Mouse (Mus musculus) liver, embryonic 12.5 days (tissue): ENCODE data around the gene Brox. TPM values are rescaled to one million over a fixed set of nuclear protein-coding genes. Genes with fewer than 3 reads are reported as not detected.

ENCODE experiments used
- ATAC-seq: fragments of 200-750 bp; cut with Nextera tagmentation; 2 replicates; pipeline ENCODE4 v1.8.0; 2017; ENCODE audit warnings: moderate number of reproducible peaks, mild to moderate bottlenecking, moderate library complexity
- H3K27ac ChIP-seq: fragments of 300-500 bp; sonication (generic); 2 replicates; pipeline ENCODE4 v1.5.1; 2016; ENCODE audit warnings: mild to moderate bottlenecking
- H3K27me3 ChIP-seq: fragments of 300-500 bp; sonication (generic); replicated peaks from 2 replicates; pipeline ENCODE4 v1.6.1; 2016; ENCODE audit warnings: mild to moderate bottlenecking, moderate library complexity
- H3K36me3 ChIP-seq: fragments of 300-500 bp; sonication (generic); 2 replicates; pipeline ENCODE4 v1.6.1; 2016; ENCODE audit warnings: mild to moderate bottlenecking, moderate library complexity
- H3K4me1 ChIP-seq: fragments of 300-500 bp; sonication (generic); 2 replicates; pipeline ENCODE4 v1.6.1; 2016
- H3K4me2 ChIP-seq: fragments of 300-500 bp; sonication (generic); 2 replicates; pipeline ENCODE4 v1.6.1; 2016; ENCODE audit warnings: mild to moderate bottlenecking, moderate library complexity
- H3K4me3 ChIP-seq: fragments of 300-500 bp; sonication (generic); 2 replicates; pipeline ENCODE4 v1.5.1; 2016; ENCODE audit warnings: mild to moderate bottlenecking, moderate library complexity
- H3K9ac ChIP-seq: fragments of 300-500 bp; sonication (generic); 2 replicates; pipeline ENCODE4 v1.6.1; 2016; ENCODE audit warnings: mild to moderate bottlenecking, moderate library complexity
- H3K9me3 ChIP-seq: fragments of 300-500 bp; sonication (generic); replicated peaks from 2 replicates; pipeline ENCODE4 v1.6.1; 2016; ENCODE audit warnings: mild to moderate bottlenecking, moderate library complexity
- WGBS: fragments of 180-500 bp; shearing (Covaris S2); methylation state at CpG from one replicate; pipeline ENCODE4 v1.1.7; 2016; ENCODE audit not compliant: insufficient replicate concordance; 5-methylcytosine and 5-hydroxymethylcytosine counted together
- polyA plus RNA-seq: library from polyadenylated mRNA; unstranded; fragments of >200 nt; fragmentation: Nextera tagmentation; extraction: Ambion mirVana; gene quantifications from 2 replicates; pipeline ENCODE4 v1.2.1, GENCODE M21; 2016

The Brox gene
- polyA plus RNA-seq, 1 experiment from 2014 or later, result 24.4 TPM

GRCm38 (mm10) chr1:183265921-183266467 lies 31.1 kb downstream of the Brox start:
- Histone ChIP-seq H3K27me3 (no peaks in the 10 kb centered on the region), H3K36me3 (no peaks in the 10 kb centered on the region), H3K9me3 (no peaks in the 10 kb centered on the region), H3K4me2 (0 out of 2 replicates have a peak overlapping the region, but pooled peaks have one; percentile 8), H3K9ac (no peak overlapping the region), H3K4me3 (no peak overlapping the region), H3K27ac (no peak overlapping the region), H3K4me1 (no peaks in the 10 kb centered on the region)
- 41% methylated on average over 14 of the region's 14 CpGs for WGBS
- no peak for ATAC-seq

GRCm38 (mm10) chr1:183264145-183265008 lies 32.7 kb downstream of the Brox start:
- Histone ChIP-seq H3K9me3 (no peaks in the 10 kb centered on the region), H3K4me2 (peak overlapping the region; percentile 21)
- 55% methylated on average over 13 of the region's 13 CpGs for WGBS

GRCm38 (mm10) chr1:183252574-183252973 lies 44.5 kb downstream of the Brox start:
- Histone ChIP-seq H3K4me3 (no peak overlapping the region), H3K4me2 (no peak overlapping the region), H3K9me3 (no peaks in the 10 kb centered on the region), H3K27ac (no peak overlapping the region), H3K27me3 (no peaks in the 10 kb centered on the region), H3K9ac (no peak overlapping the region), H3K4me1 (peaks cover 16% of the 10 kb centered on the region), H3K36me3 (no peaks in the 10 kb centered on the region)
- 68% methylated on average over 10 of the region's 10 CpGs for WGBS
- ATAC-seq, result no peak

More at GRCm38 (mm10) chr1:183264145-183265008, 32.7 kb downstream of the Brox start:
- no peak overlapping the region for H3K27ac ChIP-seq
- H3K27me3 ChIP-seq, result no peaks in the 10 kb centered on the region
- H3K4me3 ChIP-seq, result no peak overlapping the region
- H3K4me1 ChIP-seq, result no peaks in the 10 kb centered on the region
- no peaks in the 10 kb centered on the region for H3K36me3 ChIP-seq
- peak; percentile 64; the same call in 1 of the 2 replicates for ATAC-seq
- no peak overlapping the region for H3K9ac ChIP-seq

- H3K4me2 ChIP-seq, result no peak overlapping the region
- H3K9ac ChIP-seq, result no peak overlapping the region
- no peaks in the 10 kb centered on the region for H3K36me3 ChIP-seq
- ATAC-seq, result no peak
- WGBS, result 53% methylated on average over 2 of the region's 2 CpGs
- H3K4me3 ChIP-seq, result no peak overlapping the region
- H3K9me3 ChIP-seq, result no peaks in the 10 kb centered on the region
- H3K27me3 ChIP-seq, result no peaks in the 10 kb centered on the region
- no peak overlapping the region for H3K27ac ChIP-seq
- peaks cover 20% of the 10 kb centered on the region for H3K4me1 ChIP-seq
These were observed 45.3 kb downstream of the Brox start for GRCm38 (mm10) chr1:183251818-183252217.

- H3K4me1 ChIP-seq, result peaks cover 20% of the 10 kb centered on the region
- H3K9me3 ChIP-seq, result no peaks in the 10 kb centered on the region
- H3K27ac ChIP-seq, result no peak overlapping the region
- WGBS, result 52% methylated on average over 4 of the region's 4 CpGs
- H3K9ac ChIP-seq, result no peak overlapping the region
- no peaks in the 10 kb centered on the region for H3K27me3 ChIP-seq
- no peaks in the 10 kb centered on the region for H3K36me3 ChIP-seq
- no peak overlapping the region for H3K4me2 ChIP-seq
- H3K4me3 ChIP-seq, result no peak overlapping the region
- ATAC-seq, result peak; percentile 47
These were observed 46.5 kb downstream of the Brox start for GRCm38 (mm10) chr1:183250612-183251011.

GRCm38 (mm10) chr1:183248144-183248543 lies 48.9 kb downstream of the Brox start:
- H3K27ac ChIP-seq, result no peak overlapping the region
- H3K4me2 ChIP-seq, result no peak overlapping the region
- H3K4me3 ChIP-seq, result no peak overlapping the region
- H3K27me3 ChIP-seq, result no peaks in the 10 kb centered on the region
- 2% methylated on average over 1 of the region's 1 CpGs for WGBS
- no peaks in the 10 kb centered on the region for H3K9me3 ChIP-seq
- peaks cover 20% of the 10 kb centered on the region for H3K4me1 ChIP-seq
- H3K9ac ChIP-seq, result no peak overlapping the region
- H3K36me3 ChIP-seq, result no peaks in the 10 kb centered on the region
- ATAC-seq, result peak; percentile 66

- 58% methylated on average over 7 of the region's 7 CpGs for WGBS
- H3K9ac ChIP-seq, result no peak overlapping the region
- H3K4me3 ChIP-seq, result no peak overlapping the region
- no peak overlapping the region for H3K4me2 ChIP-seq
- no peak for ATAC-seq
- H3K27ac ChIP-seq, result no peak overlapping the region
- peaks cover 11% of the 10 kb centered on the region for H3K4me1 ChIP-seq
- H3K27me3 ChIP-seq, result peaks cover 9% of the 10 kb centered on the region
- no peaks in the 10 kb centered on the region for H3K9me3 ChIP-seq
- no peaks in the 10 kb centered on the region for H3K36me3 ChIP-seq
These were observed 53.8 kb downstream of the Brox start for GRCm38 (mm10) chr1:183243293-183243692.

GRCm38 (mm10) chr1:183237901-183238300 lies 59.2 kb downstream of the Brox start:
- no peak for ATAC-seq
- Histone ChIP-seq H3K27ac (no peak overlapping the region), H3K36me3 (no peaks in the 10 kb centered on the region), H3K9me3 (no peaks in the 10 kb centered on the region), H3K4me1 (peaks cover 5% of the 10 kb centered on the region; the same call in 1 of the 2 replicates), H3K4me3 (no peak overlapping the region), H3K4me2 (no peak overlapping the region), H3K9ac (no peak overlapping the region), H3K27me3 (peaks cover 9% of the 10 kb centered on the region)
- 12% methylated on average over 2 of the region's 2 CpGs for WGBS

- H3K9me3 ChIP-seq, result no peaks in the 10 kb centered on the region
- H3K36me3 ChIP-seq, result no peaks in the 10 kb centered on the region
- H3K27ac ChIP-seq, result no peak overlapping the region
- H3K4me3 ChIP-seq, result no peak overlapping the region
- H3K9ac ChIP-seq, result no peak overlapping the region
- ATAC-seq, result no peak
- H3K4me2 ChIP-seq, result no peak overlapping the region
- WGBS, result 72% methylated on average over 5 of the region's 5 CpGs
- peaks cover 9% of the 10 kb centered on the region for H3K27me3 ChIP-seq
- peaks cover 6% of the 10 kb centered on the region; the same call in 1 of the 2 replicates for H3K4me1 ChIP-seq
These were observed 60.6 kb downstream of the Brox start for GRCm38 (mm10) chr1:183236460-183236859.

GRCm38 (mm10) chr1:183233679-183234174 lies 63.3 kb downstream of the Brox start:
- 77% methylated on average over 11 of the region's 11 CpGs for WGBS
- no peak overlapping the region for H3K27ac ChIP-seq
- H3K4me2 ChIP-seq, result no peak overlapping the region
- H3K36me3 ChIP-seq, result no peaks in the 10 kb centered on the region
- H3K9ac ChIP-seq, result no peak overlapping the region
- H3K9me3 ChIP-seq, result no peaks in the 10 kb centered on the region
- H3K27me3 ChIP-seq, result no peaks in the 10 kb centered on the region
- H3K4me3 ChIP-seq, result no peak overlapping the region
- no peak for ATAC-seq
- H3K4me1 ChIP-seq, result peaks cover 12% of the 10 kb centered on the region; the same call in 1 of the 2 replicates

- H3K27me3 ChIP-seq, result no peaks in the 10 kb centered on the region
- H3K36me3 ChIP-seq, result no peaks in the 10 kb centered on the region
- H3K4me1 ChIP-seq, result peaks cover 12% of the 10 kb centered on the region; the same call in 1 of the 2 replicates
- no peak overlapping the region for H3K9ac ChIP-seq
- H3K27ac ChIP-seq, result no peak overlapping the region
- peak; percentile 75 for ATAC-seq
- no peak overlapping the region for H3K4me3 ChIP-seq
- no peak overlapping the region for H3K4me2 ChIP-seq
- 56% methylated on average over 7 of the region's 7 CpGs for WGBS
- H3K9me3 ChIP-seq, result no peaks in the 10 kb centered on the region
These were observed 63.9 kb downstream of the Brox start for GRCm38 (mm10) chr1:183232985-183233678.

GRCm38 (mm10) chr1:183227469-183227868 lies 69.6 kb downstream of the Brox start:
- no peak overlapping the region for H3K4me3 ChIP-seq
- no peak overlapping the region for H3K27ac ChIP-seq
- H3K36me3 ChIP-seq, result no peaks in the 10 kb centered on the region
- no peak overlapping the region for H3K9ac ChIP-seq
- peaks cover 12% of the 10 kb centered on the region; the same call in 1 of the 2 replicates for H3K4me1 ChIP-seq
- WGBS, result 48% methylated on average over 7 of the region's 7 CpGs
- no peaks in the 10 kb centered on the region for H3K9me3 ChIP-seq
- no peaks in the 10 kb centered on the region for H3K27me3 ChIP-seq
- no peak for ATAC-seq
- H3K4me2 ChIP-seq, result no peak overlapping the region
